Mouse (Mus musculus) thymus, adult 18-20 months (tissue): ENCODE results near the gene Gipc3.

Experiments
- DNase-seq, 2 experiments: peaks; one replicate each; pipeline ENCODE4 v3.0.0; 2022; ENCODE audit warnings: mixed read lengths in 2 of 2

The Gipc3 gene

DNA sequence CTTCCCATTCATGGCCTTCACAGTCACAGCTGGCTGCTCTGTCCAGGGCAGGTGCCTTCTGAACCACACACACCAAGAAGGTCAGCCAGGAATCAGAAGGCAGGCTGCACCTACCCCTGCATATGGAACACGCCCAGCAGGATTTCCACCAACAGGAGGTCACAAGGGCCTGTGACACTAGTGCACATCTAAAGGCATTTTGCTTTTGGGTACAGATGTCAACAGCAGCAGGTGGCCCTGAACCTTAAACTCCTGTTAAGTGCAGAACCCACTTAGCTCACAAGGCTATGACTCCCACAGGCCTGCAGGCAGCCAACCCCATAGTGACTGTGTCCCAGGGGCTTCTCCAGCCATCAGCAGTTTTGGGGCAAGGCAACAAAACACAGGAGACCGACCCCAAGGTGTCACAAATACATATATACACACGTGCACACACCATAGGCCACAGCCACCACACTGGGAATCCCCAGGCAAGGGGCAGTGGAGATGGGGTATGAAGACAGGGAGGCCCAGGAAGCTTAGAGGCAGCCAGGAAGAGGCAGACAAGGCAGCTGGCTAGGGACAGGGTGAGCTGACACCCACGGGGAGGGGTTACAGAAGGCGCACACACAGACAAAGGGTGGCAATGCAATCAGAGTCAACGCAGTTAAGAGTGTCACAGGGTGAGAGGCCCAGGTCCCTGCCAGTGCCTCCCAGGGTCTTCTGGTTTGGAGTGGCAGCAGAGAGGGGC, 23.6 kb upstream of the Gipc3 start:
- no peak for DNase-seq

DNA sequence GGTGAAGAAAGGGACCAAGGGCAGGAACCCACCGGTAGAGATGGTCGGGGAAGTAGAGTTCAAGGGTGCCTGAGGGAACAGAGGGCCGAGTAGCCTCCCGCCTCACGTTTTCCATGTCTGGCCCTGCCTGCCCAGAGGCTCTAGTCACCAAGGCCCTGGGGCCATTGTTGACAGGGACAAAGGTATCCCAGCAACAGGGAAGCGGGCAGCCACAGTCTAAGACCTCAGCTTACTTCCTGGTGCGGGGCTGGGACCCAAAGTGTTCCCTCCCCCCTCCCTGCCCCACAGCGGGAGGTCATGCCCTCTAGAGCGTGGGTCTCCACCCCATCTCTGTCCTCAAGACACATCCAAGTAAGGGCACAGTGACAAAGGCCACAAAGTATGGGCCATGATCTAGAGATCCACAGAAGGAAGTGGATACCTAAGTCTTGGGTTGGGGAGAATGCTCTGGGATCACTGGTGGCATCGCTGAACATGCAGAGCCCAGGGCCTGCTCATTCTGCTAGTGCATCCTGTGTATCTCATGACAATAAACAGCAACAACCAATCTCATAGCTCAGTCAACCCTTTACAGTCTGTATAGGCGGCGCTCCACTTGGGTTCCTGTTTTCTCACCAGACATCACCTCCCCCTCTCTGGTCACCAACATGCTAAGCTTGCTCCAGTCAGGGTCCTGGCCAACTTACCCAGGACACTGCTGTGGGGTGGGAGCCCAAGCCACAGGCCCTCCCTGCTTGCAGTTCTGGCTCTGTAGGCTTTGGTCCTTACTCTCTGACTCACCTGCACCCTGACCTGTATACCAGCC, 22.8 kb upstream of the Gipc3 start, which contains the start of gene 4930404N11Rik:
4930404N11Rik (minus strand) TSS at position 145 of the 805 bp plus-strand sequence.
- DNase-seq = no peak

DNA sequence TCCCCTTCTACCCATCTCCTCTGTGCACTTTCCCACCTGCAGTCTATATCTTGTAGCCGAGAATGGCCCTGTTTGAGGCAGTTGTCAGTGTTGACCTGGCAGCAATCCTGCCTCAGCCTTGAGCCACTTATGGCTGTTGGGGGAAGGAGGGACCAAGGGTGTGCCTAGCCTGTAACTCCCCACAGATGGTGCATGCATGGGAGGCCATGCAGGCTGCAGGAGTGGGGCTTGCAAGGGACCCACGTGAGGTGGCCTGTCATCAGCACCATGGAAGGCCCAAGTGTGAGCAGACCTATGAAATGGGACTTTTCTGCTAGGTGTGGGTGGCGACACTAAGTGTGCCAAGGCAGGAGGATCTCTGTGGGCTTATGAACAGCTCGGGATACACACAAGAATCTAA, 22.0 kb upstream of the Gipc3 start:
- no peak for DNase-seq

DNA sequence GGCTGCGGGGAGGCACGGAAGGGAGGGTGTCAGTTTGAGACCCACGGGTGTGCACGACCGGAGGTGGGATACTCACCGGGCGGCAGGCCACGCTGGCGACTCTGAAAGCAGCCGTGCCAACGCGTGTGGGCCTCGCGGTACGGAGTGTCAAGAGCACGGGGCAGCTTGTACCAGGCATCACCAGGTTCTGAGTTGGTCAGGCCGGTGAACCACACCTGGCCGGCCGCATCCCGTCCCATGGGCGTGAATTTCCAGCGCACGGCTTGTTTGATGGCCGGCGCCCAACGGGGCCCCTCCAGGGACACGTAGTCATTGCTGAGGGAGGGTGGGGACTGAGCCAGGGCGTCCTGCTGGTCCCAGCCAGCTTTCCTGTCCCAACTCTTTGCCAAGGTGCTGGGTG, 21.6 kb upstream of the Gipc3 start:
- DNase-seq = no peak

GRCm38 (mm10) chr10:81363436-81364346, 20.6 kb upstream of the Gipc3 start:
- DNase-seq = no peak

GRCm38 (mm10) chr10:81362336-81362949, 19.4 kb upstream of the Gipc3 start:
- DNase-seq = no peak

GRCm38 (mm10) chr10:81360721-81361120, 17.7 kb upstream of the Gipc3 start:
- no peak for DNase-seq

DNA sequence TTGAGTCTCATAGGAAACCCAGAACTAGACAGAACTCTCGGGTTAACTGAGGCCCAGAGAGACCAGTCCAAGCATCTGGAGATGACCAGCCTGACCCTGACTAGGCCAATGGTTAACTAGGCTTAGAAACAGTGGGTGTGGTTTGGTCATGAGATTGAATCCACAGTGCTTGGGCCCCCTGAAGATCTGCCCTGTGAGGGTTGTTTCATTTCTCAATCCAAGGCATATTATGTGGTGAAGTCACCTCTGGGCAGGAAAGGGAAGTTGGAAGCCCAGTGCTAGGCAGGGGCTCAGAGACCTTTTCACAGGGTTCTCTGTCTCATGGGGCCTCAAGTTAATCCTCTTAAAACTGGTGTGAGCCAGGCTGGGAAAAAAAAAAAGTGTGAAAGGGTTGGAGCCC, 15.8 kb upstream of the Gipc3 start:
- DNase-seq = no peak

GRCm38 (mm10) chr10:81358209-81358608, 15.1 kb upstream of the Gipc3 start:
- DNase-seq = no peak

DNA sequence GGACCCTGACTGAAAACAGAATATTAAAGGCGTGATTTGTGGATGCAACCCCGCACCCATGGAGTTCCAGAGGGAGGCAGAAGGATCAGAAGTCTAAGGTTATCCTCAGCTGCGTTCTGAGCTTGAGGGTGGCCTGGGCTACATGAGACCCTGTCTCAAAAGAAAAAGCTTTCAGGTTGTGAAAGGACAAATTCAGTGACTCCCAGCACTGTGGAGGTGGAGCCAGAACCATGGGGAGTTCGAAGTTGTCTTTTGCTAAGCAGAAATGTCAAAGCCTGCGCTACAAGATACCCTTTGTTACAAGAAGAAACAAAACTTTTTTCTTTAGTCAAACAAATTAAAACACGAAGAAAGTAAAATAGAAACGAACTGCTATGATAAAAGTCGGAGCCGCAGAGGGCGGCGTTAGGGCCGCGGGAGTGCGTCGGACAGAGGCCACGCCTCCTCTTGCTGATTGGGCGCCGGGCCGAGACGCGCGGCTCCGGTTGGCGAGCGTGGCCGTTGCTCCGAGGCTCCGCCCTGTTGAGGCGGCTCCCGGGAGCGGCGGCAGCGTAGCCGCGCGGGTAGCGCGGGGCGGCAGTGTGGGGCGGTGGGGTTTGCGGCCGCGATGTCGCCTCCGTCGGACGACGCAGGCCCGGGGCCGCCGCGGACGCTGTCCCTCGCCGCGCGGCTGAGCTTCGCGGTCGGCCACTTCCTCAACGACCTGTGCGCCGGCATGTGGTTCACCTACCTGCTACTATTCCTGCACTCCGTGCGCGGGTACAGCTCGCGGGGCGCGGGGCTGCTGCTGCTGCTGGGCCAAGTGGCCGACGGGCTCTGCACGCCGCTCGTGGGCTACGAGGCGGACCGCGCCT, 14.2 kb upstream of the Gipc3 start, which contains the start of gene Mfsd12:
Mfsd12 (plus strand) TSS at position 501 of the 854 bp plus-strand sequence.
- DNase-seq = peak; percentile 85 to 87

GRCm38 (mm10) chr10:81356352-81356990, 13.4 kb upstream of the Gipc3 start:
- no peak for DNase-seq

- no peak for DNase-seq
Observed at GRCm38 (mm10) chr10:81355533-81355932, 12.5 kb upstream of the Gipc3 start.

DNA sequence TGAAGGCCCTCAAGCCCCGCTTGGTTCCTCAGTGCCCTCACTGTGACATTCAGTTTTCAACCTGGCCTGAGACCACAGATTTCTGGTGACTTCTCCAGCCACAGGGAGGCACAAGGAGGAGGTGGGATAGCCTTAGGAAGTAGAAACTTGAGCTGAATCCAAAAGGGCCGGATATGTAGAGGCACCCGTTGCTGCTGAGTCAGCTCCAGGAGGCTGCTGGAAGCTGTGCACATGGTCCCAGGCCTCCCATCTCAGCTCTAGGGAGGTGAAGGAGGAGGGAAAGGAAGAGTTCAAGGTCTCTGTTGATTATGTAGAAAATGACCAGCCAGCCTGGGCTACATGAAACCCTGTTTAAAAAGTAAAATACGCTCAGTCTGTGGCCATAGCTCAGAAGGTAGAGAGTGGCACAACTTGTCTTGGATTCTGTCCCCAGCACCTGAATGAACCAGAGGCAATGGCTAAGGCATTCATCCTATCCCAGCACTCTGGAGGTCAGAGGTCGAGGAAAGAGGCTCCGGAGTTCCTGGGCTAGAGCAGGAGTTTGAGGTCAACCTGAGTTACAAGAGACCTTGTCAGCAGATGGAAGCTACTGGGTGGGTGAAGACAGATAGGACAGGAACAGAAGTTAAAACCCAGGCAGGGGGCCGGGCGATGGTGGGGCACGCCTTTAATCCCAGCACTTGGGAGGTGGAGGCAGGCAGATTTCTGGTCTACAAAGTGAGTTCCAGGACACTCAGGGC, 11.8 kb upstream of the Gipc3 start:
- no peak for DNase-seq

DNA sequence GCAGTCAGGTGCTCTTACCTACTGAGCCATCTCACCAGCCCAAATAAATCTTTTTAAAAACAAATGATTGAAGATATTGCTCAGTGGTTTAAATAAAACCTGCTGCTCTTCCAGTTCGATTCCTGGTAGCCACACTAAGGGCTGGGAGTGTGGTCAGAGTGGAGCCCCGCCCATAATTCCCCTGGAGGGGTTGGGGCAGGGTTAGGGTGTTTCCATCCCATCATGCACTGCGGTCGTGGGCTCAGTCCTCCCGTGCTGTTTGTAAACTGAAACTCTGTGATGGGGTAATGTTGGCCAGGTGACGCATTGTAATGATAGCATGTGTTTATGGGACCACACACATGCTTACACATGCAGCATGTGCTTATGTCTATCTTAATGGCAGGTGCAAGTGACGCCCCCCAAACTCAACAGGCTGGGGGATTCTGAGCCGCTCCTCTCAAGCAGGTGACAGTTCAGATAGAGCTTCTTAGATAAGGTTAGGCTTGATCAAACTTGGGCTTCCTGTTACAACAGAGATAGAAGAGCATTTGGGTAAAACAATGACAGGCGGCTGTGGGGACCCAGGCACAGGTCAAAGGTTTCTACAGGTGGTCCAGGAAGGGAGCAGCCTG, 8.7 kb upstream of the Gipc3 start:
- peak in 1 of 2 experiments; percentile 68 for DNase-seq

GRCm38 (mm10) chr10:81350351-81351063, 7.4 kb upstream of the Gipc3 start, which contains the start of gene Hmg20b:
TSS of gene Hmg20b (minus strand) at chr10:81350480.
- peak; percentile 99 to 100 for DNase-seq

DNA sequence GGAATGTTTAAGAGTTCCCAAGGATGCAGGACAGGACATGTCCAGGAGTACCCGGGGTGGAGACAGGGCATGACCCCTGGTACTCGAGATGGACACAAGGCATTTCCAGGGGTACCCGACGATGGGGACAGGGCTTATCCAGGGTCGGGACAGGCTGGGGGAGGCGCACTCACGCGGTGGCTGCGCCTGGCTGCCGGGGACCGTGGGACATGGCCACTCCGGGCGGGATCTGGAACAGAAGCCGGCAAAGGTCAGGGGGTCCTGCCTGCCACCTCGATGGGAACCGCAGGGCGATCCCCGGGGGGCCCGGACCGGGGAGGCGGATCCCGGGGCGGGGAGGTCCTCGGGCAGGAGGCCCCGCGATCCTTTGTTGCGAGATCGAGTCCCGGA, 6.9 kb upstream of the Gipc3 start:
- DNase-seq = no peak

DNA sequence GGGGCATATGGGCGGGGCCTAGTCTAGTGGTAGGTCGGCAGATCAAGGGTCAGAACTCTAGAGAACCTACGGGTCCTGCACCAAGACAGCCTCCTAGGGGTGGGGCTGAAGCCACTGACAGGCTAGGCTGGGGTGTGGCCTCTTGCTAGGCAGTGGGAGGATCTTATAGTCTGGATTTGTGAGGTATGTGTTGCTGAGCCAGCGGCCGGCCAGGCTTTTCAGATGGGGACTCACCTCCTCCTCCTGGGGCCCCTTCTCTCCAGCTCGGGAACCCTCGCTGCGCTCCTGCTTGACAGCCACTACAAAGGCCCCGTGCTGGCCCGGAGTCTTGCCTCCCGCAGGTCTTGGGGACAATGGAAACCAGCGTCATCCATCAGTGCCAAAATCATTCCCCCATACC, 6.1 kb upstream of the Gipc3 start:
- DNase-seq = no peak

- DNase-seq = no peak
Observed at GRCm38 (mm10) chr10:81346453-81347067, 3.5 kb upstream of the Gipc3 start.

DNA sequence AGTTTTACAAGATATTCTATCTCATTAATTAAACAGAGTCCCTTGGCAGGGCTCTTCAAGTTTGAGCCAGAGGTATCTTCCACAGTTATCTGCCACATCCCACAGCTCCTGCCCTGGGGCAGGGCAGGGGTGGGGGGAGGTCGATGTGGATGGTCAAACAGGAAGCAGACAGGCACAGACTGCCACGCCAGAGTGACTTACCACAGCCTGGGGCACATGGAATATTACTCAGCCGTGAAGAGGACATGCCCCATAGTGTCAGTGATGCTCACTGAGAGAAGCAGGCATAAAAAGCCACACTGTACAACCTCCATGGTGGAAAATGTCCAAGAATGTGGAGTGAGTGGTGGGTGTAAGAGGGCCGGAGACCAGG, 2.1 kb upstream of the Gipc3 start:
- no peak for DNase-seq
